Mouse (Mus musculus): ENCODE results near the gene Mvb12a.
A peak's percentile ranks its signal among the peaks of the same experiment; 100 is the strongest.

Mvb12a gene

GRCm38 (mm10) chr8:71542632-71543343 is at the start of gene Mvb12a:
TSS of gene Mvb12a (plus strand) at chr8:71542922.
- peak; percentile 98 for DNase-seq (ENCODE audit: low read depth, low spot score)

- peak; percentile 82 for DNase-seq (ENCODE audit: low read depth, low spot score)
These were observed 47.7 kb upstream of the Mvb12a start for GRCm38 (mm10) chr8:71495039-71495438.

DNA sequence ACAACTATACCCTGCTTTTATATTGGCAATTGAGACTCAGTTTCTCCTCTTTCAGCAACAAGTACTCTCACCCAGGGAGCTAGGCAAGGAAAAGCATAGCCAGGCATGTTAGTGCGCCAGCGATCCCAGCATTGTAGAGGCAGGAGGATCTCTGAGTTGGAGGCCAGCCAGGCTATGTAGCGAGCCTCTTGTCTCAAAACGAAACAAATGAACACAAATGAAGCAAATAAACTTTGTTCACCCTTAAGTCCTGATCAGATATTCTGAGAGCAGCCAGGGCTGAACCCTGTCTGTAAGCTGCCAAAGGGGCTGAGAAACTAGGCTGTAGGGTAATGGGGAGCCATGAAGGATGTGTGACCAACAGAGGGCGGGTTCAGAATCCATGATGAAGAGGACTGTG is 46.9 kb upstream of the Mvb12a start:
- DNase-seq (ENCODE audit: low read depth, low spot score): no peak

DNA sequence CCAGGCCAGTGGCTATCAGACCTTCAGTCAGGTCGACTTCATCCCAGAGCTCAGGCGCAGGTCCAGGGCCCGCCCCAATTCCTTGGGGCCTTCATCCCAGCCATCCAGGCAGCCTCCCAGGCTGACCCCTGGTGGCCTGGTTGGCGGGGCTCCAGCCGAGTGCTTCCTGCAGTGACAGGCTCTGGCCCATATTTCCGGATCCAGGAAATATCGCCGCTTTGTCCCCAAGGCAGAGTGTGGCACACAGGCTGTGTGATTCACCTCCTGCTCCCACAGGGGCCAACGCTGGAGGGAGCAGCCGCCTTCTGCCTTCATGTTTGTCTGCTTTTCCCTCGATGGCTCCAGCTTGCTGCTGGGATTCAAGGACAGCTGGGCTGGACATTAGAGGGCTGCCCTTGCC is 46.2 kb upstream of the Mvb12a start:
- DNase-seq (ENCODE audit: low read depth, low spot score): no peak

DNA sequence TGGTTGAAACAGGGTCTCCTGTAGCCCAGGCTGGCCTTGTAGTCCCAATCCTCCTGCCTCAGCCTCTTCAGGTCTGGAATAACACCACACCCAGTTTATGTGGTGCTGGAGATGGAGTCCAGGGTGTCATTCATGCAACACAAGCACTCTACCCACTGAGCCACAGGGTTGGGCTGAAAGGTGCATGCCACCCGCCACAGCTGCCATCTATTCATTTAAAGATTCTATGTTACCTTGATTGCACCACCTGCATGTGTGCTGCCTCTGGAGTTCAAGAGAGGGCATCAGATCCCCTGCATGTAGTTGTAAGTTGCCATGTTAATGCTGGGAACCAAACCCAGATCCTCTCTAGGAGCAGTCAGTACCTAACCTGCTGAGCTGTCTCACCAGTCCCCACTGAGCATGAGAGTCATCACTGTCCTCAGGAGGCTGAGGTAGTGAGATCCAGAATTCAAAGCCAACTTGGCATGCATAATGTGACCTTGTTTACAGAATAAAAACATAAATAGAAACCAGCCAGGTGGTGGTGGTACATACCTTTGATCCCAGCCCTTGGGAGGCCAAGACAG is 45.6 kb upstream of the Mvb12a start:
- DNase-seq (ENCODE audit: low read depth, low spot score): no peak

DNA sequence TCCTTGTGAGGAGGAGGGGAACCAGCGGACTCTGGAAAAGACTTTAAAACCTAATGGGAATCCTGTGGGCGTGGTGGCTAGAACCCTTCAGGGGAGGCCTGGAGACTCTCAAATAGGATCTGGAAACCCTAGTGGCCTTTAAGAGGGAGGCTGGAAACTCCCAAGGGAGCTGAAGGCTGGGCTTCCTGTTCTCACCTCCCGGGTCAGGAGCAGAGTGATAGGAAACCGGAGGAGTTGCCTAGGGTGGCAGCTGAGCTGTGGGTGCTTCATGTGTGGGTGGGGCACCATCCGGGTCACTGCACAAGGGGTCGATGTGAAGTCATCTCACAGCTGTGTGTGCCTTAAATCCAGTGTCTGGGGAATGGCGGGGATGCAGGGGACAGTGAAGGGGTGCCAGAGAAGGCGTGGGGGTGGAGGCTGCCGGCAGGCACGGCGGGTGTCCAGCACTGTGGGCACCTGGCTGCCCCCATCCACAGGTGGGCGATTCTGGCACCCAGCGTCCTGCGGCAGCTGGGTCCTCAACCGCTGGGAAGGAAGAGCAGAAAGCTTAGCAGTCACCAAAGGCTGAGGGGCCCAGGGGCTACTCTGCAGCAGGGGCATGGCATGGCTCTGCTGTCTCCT is 44.7 kb upstream of the Mvb12a start:
- DNase-seq (ENCODE audit: low read depth, low spot score): no peak

- DNase-seq (ENCODE audit: low read depth, low spot score): no peak
These were observed 43.7 kb upstream of the Mvb12a start for GRCm38 (mm10) chr8:71498816-71499690.

- no peak for DNase-seq (ENCODE audit: low read depth, low spot score)
These were observed 38.4 kb upstream of the Mvb12a start for GRCm38 (mm10) chr8:71504349-71504748.

DNA sequence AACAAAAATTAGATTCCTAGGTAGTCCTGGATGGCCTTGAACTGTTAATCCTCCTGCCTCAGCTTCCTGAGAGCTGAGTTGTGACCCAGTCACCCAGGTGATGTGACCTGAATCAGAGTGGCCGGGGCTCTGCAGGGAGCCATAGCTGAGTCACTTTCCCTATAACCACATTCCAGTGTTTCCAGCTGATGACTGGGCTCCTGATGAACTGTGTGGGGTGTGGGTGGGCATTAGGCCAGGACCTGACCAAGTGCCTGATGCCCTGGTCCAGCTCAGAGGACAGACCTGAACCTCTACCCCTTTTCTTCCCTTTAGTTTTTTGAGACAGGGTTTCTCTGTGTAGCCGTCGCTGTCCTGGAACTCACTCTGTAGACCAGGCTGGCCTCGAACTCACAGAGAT is 37.4 kb upstream of the Mvb12a start:
- no peak for DNase-seq (ENCODE audit: low read depth, low spot score)

DNA sequence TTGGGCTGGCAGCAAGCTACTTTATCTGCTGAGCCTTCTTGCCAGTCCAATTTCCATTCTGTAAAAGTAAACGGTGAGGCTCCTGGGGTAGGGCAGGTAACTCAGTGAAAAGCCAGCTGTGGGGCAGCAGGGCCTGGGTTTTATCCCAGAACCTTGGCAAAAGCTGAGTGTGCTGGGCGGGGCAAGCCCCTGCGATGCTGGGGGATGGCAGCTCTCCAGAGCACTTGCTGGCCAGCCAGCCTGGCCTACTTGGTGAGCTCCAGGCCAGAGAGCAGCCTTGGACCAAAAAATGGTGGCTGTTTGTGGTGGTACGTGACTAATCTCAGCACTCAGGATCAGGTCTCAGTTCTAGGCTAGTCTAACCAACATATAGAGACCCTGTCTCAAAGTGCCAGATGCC is 36.7 kb upstream of the Mvb12a start:
- no peak for DNase-seq (ENCODE audit: low read depth, low spot score)

DNA sequence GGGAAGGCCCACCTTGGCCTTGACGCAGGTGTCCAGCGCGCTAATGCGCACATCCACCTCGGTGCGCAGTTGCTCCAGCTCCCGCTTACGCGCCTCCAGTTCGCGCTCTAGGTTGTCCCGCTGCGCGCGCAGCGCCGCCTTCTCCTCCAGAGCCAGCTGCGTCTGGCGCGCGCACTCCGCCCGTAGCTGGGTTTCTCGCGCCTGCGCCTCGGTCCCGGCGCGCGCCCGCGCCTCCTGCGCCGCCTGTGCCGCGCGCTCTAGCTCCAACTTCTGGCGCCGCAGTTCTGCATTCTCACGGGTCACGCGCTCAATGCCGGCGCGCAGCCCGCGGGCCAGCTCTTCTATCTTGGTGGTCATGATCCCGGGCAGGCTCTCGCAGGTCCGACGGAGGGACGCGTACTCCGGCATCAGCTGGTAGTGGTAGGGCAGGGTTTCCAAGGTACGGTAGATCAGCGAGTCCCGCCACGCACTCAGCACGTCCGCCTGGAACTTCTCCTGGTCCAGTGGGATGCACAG is 35.1 kb upstream of the Mvb12a start:
- DNase-seq (ENCODE audit: low read depth, low spot score): peak; percentile 39

DNA sequence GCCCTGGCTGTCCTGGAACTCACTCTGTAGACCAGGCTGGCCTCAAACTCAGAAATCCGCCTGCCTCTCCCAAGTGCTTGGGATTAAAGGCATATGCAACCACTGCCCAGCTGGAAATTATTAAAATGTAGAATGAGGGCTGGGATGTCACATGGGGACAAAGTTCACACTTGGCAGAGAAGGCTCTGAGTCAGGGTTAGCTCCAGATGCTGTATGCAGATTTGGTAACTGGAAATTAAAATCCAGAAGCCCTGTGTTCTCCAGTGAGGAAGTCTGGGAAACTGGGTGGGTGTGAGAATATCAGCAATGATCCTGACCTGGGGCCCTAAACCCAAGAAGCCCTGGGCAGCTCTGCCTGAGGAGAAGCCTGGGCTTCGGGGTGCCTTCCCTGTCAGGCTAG is 33.4 kb upstream of the Mvb12a start:
- no peak for DNase-seq (ENCODE audit: low read depth, low spot score)

- DNase-seq (ENCODE audit: low read depth, low spot score): no peak
These were observed 31.1 kb upstream of the Mvb12a start, which contains the start of gene Plvap for GRCm38 (mm10) chr8:71511644-71512043. TSS of gene Plvap (minus strand) at chr8:71511752.

GRCm38 (mm10) chr8:71513018-71513754 is 29.5 kb upstream of the Mvb12a start:
- no peak for DNase-seq (ENCODE audit: low read depth, low spot score)

DNA sequence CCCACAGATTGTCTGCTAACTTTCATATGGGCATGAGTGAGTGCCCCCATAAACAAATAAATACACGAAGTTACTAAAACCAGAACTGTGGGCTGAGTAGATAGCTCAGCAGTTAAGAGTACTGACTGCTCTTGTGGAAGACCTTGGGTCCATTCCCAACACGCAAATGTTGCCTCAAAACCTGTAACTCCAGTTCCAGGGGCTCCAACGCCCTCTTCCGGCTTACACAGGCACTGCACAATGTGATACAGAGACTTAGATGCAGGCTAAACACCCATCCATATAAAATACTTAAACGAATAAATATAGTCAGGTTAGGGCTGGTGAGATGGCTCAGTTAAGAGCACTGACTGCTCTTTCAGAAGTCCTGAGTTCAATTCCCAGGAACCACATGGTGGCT is 27.7 kb upstream of the Mvb12a start:
- DNase-seq (ENCODE audit: low read depth, low spot score): no peak

DNA sequence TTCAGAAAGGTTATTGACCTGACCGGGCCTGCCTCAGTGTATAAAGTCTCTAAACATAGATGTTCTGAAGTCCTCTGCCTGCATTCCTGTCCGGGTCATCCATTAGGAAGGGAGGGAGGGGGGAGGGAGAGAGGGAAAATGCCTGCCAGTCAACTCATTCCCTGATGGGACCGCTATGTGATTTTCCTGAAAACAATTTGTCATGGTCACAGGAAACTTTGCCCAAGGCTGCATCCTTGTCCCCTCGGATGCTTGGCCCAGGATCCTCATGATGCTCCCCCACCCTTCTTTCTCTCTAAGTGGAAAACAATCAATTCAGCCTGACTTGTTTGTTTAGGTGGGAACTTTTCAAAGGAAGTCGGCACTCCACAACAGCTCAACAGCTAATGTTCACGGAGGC is 25.9 kb upstream of the Mvb12a start:
- no peak for DNase-seq (ENCODE audit: low read depth, low spot score)

DNA sequence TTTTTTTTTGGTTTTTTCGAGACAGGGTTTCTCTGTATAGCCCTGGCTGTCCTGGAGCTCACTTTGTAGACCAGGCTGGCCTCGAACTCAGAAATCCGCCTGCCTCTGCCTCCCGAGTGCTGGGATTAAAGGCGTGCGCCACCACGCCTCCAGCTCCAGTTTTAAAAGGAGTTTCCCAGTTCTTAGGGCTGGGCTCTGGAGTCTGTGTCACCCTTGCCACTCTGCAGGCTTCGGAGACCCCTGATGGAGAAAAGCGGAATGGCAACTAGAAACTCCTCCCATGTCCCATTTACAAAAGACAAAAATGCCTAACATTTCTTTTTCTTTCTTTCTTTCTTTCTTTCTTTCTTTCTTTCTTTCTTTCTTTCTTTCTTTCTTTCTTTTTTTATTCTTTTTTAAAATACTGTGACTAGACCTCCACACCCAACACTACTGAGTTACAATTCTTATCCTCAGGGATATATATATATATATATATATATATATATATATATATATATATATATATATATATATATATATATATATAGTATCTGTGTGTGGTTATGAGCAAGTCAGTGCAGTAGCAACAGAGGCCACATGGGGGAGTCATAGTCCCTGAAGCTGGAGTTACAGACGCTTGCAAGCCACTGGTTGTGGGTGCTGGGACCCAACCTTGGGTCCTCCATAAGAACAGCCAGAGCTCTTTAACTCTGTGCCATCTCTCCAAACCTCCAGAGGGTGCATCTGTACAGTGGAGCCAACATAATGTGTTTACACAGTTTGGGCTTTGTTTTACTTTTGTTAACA is 23.5 kb upstream of the Mvb12a start:
- peak; percentile 73 for DNase-seq (ENCODE audit: low read depth, low spot score)

DNA sequence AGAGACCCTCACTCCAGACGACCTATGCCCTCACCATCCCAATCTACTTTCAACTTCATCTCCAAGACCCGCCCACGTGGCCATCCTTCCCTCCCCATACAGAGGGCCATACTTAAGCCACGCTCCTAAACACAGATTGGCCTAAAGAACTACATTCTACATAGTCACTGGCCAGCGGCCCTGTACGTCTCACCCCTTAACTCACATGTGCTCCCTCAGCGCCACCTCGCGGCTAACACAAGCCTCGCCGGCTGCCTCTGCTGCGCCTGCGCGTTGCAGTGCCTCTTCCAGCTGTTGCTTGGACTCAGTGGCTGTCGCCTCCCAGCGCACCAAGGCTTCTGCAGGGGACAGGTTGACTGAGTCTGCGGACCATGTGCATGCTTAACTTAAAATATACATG is 21.1 kb upstream of the Mvb12a start:
- peak; percentile 91 for DNase-seq (ENCODE audit: low read depth, low spot score)

DNA sequence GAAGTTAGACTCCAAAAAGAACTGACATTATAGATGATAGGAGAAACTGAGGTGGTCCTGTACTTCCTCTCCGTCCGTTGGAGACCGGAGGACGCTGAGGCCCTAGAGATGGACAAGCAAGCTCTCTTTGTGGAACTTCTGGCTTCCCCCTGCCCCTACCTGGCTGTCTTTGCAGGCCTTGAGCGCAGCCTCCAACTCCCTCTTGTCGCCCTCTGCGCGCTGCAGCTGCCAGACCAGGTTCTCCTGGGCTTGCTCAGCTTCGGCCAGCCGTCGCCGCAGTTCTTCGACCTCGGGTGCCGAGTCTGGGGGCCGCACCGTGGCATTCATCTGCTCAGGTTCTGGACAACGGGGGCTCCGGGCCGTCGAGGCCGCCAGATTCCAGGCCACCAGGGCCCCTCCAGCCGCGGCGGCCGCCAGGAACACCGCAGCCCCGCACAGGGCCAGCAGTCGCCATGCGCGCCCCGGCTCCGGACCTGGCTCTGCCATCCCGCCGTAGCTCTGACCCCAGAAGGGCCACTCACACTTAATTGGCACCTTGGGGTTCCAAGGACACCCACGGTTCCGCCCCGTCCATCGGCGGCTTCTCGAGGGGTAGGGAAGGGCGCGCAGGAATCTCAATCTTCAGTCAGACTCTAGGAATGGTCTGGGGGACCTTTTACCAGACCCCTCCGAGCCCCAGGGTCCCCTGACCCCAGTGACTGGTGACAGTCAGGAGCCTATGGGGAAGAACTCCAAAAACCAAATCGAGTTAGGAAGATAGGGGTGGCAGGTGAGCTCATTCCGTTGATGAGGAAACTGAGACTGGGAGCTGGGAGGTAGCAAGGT is 17.3 kb upstream of the Mvb12a start, which contains the start of gene Ccdc194:
TSS of gene Ccdc194 (minus strand) at position 486 of the 825 bp plus-strand sequence.
- no peak for DNase-seq (ENCODE audit: low read depth, low spot score)
